Mouse (Mus musculus) G1E (cell line): ENCODE data around the gene Nsf.

Experiments
- CTCF ChIP-seq: IDR thresholded peaks from 2 replicates; pipeline ENCODE4 v1.5.1; 2012; ENCODE audit warnings: low read depth, low read length, inconsistent platforms, mixed read lengths
- GATA1 ChIP-seq: IDR thresholded peaks from 2 replicates; pipeline ENCODE4 v1.6.1; 2012; ENCODE audit warnings: borderline replicate concordance, low read length, inconsistent platforms, mixed read lengths
- TAL1 ChIP-seq: conservative IDR thresholded peaks from 2 replicates; pipeline ENCODE4 v1.6.1; 2012; ENCODE audit warnings: low read depth, low read length, inconsistent platforms, mixed read lengths

DNA sequence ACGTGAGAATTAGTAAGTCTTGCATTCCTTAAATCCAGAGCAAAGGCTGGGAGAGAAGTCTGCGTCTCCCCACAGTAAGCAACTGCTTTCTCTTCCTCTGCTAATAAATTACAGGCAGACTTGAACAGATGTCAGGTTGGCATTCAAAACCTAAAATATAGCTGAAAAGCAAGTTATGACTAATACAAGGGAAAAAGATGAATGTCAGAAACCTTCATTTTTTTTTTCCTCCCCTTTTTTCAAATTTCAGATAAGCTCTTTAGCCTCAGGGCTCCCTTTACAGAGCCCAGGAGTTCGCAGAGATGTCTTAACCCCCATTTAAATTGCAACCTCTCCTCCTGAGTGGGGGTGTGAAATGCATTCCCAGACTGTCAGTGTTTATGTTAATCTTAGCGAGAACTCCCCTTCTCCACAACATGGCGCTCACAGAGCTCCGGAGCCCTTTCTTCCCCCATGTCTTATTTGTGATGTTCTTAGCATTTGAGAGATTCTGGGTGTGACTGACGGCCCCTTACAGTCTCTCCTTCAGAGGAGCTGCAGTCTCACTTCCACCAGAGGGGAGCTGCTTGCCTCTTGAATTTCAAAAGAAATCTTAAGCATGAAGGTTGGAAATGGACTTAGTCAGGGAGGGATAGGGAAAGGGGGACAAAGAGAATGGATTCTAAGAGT is 47.7 kb downstream of the Nsf start:
- TF ChIP-seq CTCF (no peak), TAL1 (no peak), GATA1 (no peak)
